Mouse (Mus musculus): ENCODE results near the gene Vstm4. TPM values are rescaled to one million over a fixed set of nuclear protein-coding genes. Genes with fewer than 3 reads are reported as not detected.

Vstm4 gene
- polyA plus RNA-seq, 1 experiment from 2014 or later = 6.8 TPM

- H3K36me3 ChIP-seq = no peaks in the 10 kb centered on the region
- H3K4me3 ChIP-seq = no peak overlapping the region
- no peak overlapping the region for H3K27ac ChIP-seq (replicated peaks)
- H3K27me3 ChIP-seq = no peaks in the 10 kb centered on the region; the same call in 1 of the 2 replicates
- peaks cover 9% of the 10 kb centered on the region for H3K4me1 ChIP-seq
- no peaks in the 10 kb centered on the region for H3K9me3 ChIP-seq
- H3K4me2 ChIP-seq (replicated peaks) = no peak overlapping the region
- 60% methylated on average over 6 of the region's 6 CpGs for WGBS
- no peak overlapping the region for H3K9ac ChIP-seq (replicated peaks)
- no peak for ATAC-seq (ENCODE audit: low FRiP score, low read depth)
Measured at GRCm38 (mm10) chr14:32827994-32828650, 28.4 kb upstream of the Vstm4 start.

DNA sequence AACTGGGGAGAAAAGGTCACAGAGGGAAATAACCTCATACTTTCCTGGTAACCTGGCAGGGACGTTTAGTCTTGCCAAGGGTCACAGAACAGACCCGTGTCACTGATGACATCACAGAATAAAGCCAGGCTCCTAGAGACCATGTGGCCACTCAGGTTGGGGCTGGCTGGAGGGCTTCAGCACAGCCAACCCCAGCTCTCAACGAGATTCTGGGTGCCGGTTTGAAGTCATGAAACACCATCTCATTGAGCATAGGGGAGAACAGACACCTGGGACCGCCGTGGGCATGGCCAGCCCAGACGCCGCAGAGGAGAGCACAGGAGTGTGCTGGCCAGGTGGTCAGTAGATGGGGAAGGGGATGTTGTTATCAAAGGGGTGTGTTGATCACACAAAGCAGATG, 22.7 kb upstream of the Vstm4 start, which contains the start of gene Fam170b:
TSS of gene Fam170b (plus strand) at position 116 of the 400 bp plus-strand sequence.
- Histone ChIP-seq H3K9ac (replicated peaks) (no peak within 1 kb of the TSS), H3K4me2 (replicated peaks) (no peak within 1 kb of the TSS), H3K27ac (replicated peaks) (no peak within 1 kb of the TSS), H3K27me3 (no peaks in the 10 kb centered on the region; the same call in 1 of the 2 replicates), H3K4me1 (no peaks in the 10 kb centered on the region), H3K9me3 (no peaks in the 10 kb centered on the region), H3K4me3 (no peak within 1 kb of the TSS), H3K36me3 (no peaks in the 10 kb centered on the region)
- no peak for ATAC-seq (ENCODE audit: low FRiP score, low read depth)
- WGBS = 81% methylated on average over 8 of the region's 8 CpGs

DNA sequence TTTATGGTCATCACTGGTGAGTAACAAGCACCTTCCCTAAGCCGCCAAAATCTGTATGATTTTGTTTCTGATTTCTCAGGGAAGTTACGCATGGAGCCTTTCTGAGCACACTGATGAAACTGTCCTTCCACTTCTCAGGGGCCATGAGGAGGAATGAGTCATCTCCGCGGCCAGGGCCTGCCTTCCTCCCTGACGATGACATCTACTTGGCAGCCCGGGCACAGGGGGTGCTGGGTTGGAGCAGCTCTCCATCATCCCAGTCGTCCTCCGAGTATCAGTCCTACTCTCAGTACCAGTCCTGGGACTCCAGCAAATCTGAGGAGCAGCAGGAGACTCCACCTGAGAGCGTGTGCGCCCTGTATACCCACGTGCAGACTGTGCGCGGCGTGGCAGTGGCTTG, 21.4 kb upstream of the Vstm4 start:
- H3K4me1 ChIP-seq = no peaks in the 10 kb centered on the region
- WGBS = 94% methylated on average over 14 of the region's 14 CpGs
- H3K36me3 ChIP-seq = no peaks in the 10 kb centered on the region
- ATAC-seq (ENCODE audit: low FRiP score, low read depth) = no peak
- no peaks in the 10 kb centered on the region; the same call in 1 of the 2 replicates for H3K27me3 ChIP-seq
- no peaks in the 10 kb centered on the region for H3K9me3 ChIP-seq
- H3K27ac ChIP-seq (replicated peaks) = no peak overlapping the region
- H3K9ac ChIP-seq (replicated peaks) = no peak overlapping the region
- H3K4me3 ChIP-seq = no peak overlapping the region
- H3K4me2 ChIP-seq (replicated peaks) = no peak overlapping the region

GRCm38 (mm10) chr14:32835596-32835995, 21.0 kb upstream of the Vstm4 start:
- ATAC-seq (ENCODE audit: low FRiP score, low read depth) = no peak
- 92% methylated on average over 14 of the region's 14 CpGs for WGBS
- H3K9ac ChIP-seq (replicated peaks) = no peak overlapping the region
- no peak overlapping the region for H3K4me2 ChIP-seq (replicated peaks)
- H3K4me3 ChIP-seq = no peak overlapping the region
- H3K9me3 ChIP-seq = no peaks in the 10 kb centered on the region
- no peaks in the 10 kb centered on the region; the same call in 1 of the 2 replicates for H3K27me3 ChIP-seq
- no peaks in the 10 kb centered on the region for H3K36me3 ChIP-seq
- H3K4me1 ChIP-seq = no peaks in the 10 kb centered on the region
- no peak overlapping the region for H3K27ac ChIP-seq (replicated peaks)

- Histone ChIP-seq H3K4me2 (replicated peaks) (no peak overlapping the region), H3K9ac (replicated peaks) (no peak overlapping the region), H3K36me3 (no peaks in the 10 kb centered on the region), H3K27me3 (no peaks in the 10 kb centered on the region; the same call in 1 of the 2 replicates), H3K4me1 (no peaks in the 10 kb centered on the region), H3K27ac (replicated peaks) (no peak overlapping the region), H3K9me3 (no peaks in the 10 kb centered on the region), H3K4me3 (no peak overlapping the region)
- no peak for ATAC-seq (ENCODE audit: low FRiP score, low read depth)
- WGBS = 89% methylated on average over 11 of the region's 11 CpGs
Measured at GRCm38 (mm10) chr14:32836191-32836590, 20.4 kb upstream of the Vstm4 start.

GRCm38 (mm10) chr14:32842052-32842451, 14.5 kb upstream of the Vstm4 start:
- Histone ChIP-seq H3K27me3 (no peaks in the 10 kb centered on the region), H3K4me3 (no peak overlapping the region), H3K4me2 (replicated peaks) (no peak overlapping the region), H3K36me3 (no peaks in the 10 kb centered on the region), H3K9ac (replicated peaks) (no peak overlapping the region), H3K27ac (replicated peaks) (no peak overlapping the region), H3K4me1 (no peaks in the 10 kb centered on the region), H3K9me3 (no peaks in the 10 kb centered on the region)
- no peak for ATAC-seq (ENCODE audit: low FRiP score, low read depth)

DNA sequence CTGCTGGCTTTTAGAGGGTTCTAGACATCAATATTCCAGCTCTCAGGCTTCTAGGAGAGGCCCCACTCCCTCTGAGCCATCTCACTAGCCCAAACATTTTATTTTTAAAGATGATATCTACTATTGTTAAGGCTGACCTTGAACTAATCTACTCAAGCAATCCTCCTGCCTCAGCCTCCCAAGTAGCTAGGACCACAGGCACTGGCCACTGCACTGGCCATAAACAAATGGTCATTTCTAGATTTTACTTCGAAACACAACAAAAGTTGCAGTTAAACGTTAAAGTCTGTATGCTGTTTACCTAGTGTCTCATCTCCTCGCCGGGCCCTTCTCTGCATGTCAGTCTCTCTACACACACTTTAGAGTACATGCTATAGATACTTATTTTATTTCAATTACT, 2.5 kb upstream of the Vstm4 start:
- Histone ChIP-seq H3K4me3 (no peak overlapping the region), H3K27me3 (peaks cover 32% of the 10 kb centered on the region), H3K9ac (replicated peaks) (no peak overlapping the region), H3K27ac (replicated peaks) (no peak overlapping the region), H3K9me3 (no peaks in the 10 kb centered on the region), H3K36me3 (no peaks in the 10 kb centered on the region), H3K4me2 (replicated peaks) (no peak overlapping the region), H3K4me1 (0 out of 2 replicates have a peak, but pooled peaks cover 7% of the 10 kb centered on the region)
- ATAC-seq (ENCODE audit: low FRiP score, low read depth) = no peak
- WGBS = 90% methylated on average over 4 of the region's 4 CpGs

DNA sequence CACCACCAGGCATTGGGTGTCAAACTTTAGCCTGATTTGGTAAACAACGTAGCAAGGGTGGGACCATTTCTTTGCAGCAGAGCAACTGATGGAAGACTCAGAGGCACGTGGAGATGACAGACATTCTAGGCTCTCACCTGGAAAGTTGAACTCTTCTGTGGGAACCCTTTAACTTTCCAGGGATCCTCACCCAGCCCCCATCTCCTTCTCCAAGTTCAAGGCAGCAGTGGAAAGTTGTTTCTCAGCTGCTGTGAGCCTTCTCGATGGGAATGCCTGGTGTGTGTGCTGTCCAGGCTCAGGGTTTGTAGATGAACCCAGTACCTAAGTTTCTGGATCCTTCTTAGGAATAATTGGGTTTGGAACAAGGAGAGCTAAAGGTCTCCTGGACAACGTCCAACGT, 310 bp upstream of the Vstm4 start:
- no peak for ATAC-seq (ENCODE audit: low FRiP score, low read depth)
- H3K4me2 ChIP-seq (replicated peaks) = peak overlapping the region; percentile 81
- H3K27ac ChIP-seq (replicated peaks) = no peak overlapping the region
- H3K36me3 ChIP-seq = no peaks in the 10 kb centered on the region
- H3K27me3 ChIP-seq = peaks cover 39% of the 10 kb centered on the region
- no peaks in the 10 kb centered on the region for H3K9me3 ChIP-seq
- peaks cover 13% of the 10 kb centered on the region; the same call in 1 of the 2 replicates for H3K4me1 ChIP-seq
- no peak overlapping the region for H3K9ac ChIP-seq (replicated peaks)
- peak overlapping the region; percentile 53 for H3K4me3 ChIP-seq
- 49% methylated on average over 5 of the region's 5 CpGs for WGBS

DNA sequence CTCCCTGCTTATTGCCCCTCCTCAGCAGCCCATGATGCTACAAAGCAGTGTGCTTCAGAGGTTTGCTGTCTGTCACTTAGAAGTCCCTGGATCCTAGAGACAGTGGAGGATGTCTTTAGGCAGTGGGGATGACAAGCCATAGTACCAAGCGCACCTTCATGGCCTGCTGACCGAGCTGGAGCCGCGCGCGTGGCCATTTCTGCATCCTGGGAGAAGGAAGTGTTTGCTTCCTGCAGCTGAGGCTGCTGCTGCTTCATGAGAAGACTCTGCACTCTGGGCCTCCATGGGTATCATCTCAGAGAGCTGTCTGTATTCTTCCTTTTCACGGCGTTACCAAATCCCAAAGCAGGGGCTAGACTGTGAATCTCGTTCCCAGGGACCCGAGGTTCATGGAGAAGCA, 1.8 kb downstream of the Vstm4 start:
- H3K4me3 ChIP-seq = no peak overlapping the region
- ATAC-seq (ENCODE audit: low FRiP score, low read depth) = no peak
- H3K9ac ChIP-seq (replicated peaks) = no peak overlapping the region
- no peaks in the 10 kb centered on the region for H3K36me3 ChIP-seq
- H3K4me2 ChIP-seq (replicated peaks) = no peak overlapping the region
- H3K4me1 ChIP-seq = peaks cover 18% of the 10 kb centered on the region; the same call in 1 of the 2 replicates
- H3K27ac ChIP-seq (replicated peaks) = no peak overlapping the region
- 96% methylated on average over 10 of the region's 10 CpGs for WGBS
- peaks cover 39% of the 10 kb centered on the region for H3K27me3 ChIP-seq
- H3K9me3 ChIP-seq = no peaks in the 10 kb centered on the region

DNA sequence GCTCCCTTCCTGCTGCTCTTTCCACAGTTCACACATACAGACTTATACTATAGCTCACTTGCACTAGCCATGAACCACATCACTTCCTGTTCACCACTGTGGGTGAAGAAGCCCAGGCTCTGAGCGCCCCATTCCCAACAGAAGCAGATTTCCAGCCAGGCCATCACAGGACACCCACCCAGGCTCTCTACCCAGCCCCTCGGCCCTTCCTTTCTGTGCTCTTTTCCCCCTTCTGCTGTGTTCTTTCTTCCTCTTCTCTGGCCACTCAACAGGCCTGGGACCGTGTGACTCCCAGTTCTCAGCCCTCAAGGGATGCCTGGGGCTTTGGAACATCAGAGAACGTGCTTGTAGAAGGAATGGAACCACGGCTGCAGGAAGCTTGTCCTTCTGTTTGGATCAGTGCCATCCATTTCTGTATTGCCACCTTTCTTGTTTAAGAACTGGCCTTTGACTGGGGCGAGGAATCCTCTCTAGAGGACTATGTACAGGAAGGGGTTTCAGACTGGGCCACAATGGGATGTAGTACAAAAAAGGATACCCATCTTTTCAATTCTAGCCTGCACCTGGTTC, 2.5 kb downstream of the Vstm4 start:
- no peak for ATAC-seq (ENCODE audit: low FRiP score, low read depth)
- H3K4me1 ChIP-seq = peaks cover 18% of the 10 kb centered on the region; the same call in 1 of the 2 replicates
- 83% methylated on average over 6 of the region's 6 CpGs for WGBS
- peaks cover 39% of the 10 kb centered on the region for H3K27me3 ChIP-seq
- H3K9me3 ChIP-seq = no peaks in the 10 kb centered on the region
- H3K27ac ChIP-seq (replicated peaks) = no peak overlapping the region
- H3K9ac ChIP-seq (replicated peaks) = no peak overlapping the region
- H3K36me3 ChIP-seq = no peaks in the 10 kb centered on the region
- no peak overlapping the region for H3K4me3 ChIP-seq
- no peak overlapping the region for H3K4me2 ChIP-seq (replicated peaks)

GRCm38 (mm10) chr14:32859831-32860569, 3.4 kb downstream of the Vstm4 start:
- Histone ChIP-seq H3K4me1 (peaks cover 18% of the 10 kb centered on the region; the same call in 1 of the 2 replicates), H3K27ac (replicated peaks) (no peak overlapping the region), H3K4me3 (no peak overlapping the region), H3K27me3 (peaks cover 39% of the 10 kb centered on the region), H3K9me3 (no peaks in the 10 kb centered on the region), H3K36me3 (no peaks in the 10 kb centered on the region), H3K4me2 (replicated peaks) (no peak overlapping the region), H3K9ac (replicated peaks) (no peak overlapping the region)
- 56% methylated on average over 11 of the region's 11 CpGs for WGBS
- ATAC-seq (ENCODE audit: low FRiP score, low read depth) = no peak

- Histone ChIP-seq H3K4me1 (peaks cover 18% of the 10 kb centered on the region; the same call in 1 of the 2 replicates), H3K4me2 (replicated peaks) (no peak overlapping the region), H3K36me3 (no peaks in the 10 kb centered on the region), H3K27ac (replicated peaks) (no peak overlapping the region), H3K4me3 (no peak overlapping the region), H3K9ac (replicated peaks) (no peak overlapping the region), H3K27me3 (peaks cover 36% of the 10 kb centered on the region), H3K9me3 (no peaks in the 10 kb centered on the region)
- no peak for ATAC-seq (ENCODE audit: low FRiP score, low read depth)
- 42% methylated on average over 6 of the region's 6 CpGs for WGBS
Measured at GRCm38 (mm10) chr14:32861149-32861581, 4.6 kb downstream of the Vstm4 start.
